Mouse (Mus musculus): ENCODE results near the gene Actl6a.
"Not testable (repeated sequence)": the region's sequence is repeated elsewhere in the genome, so short reads cannot be mapped to it uniquely, and the experiment has no call there.

The Actl6a gene

GRCm38 (mm10) chr3:32705647-32706348, at the start of gene Actl6a:
Actl6a (plus strand) TSS chr3:32706298.
- not testable (repeated sequence) for DNase-seq (ENCODE audit: extremely low spot score, low spot score)

GRCm38 (mm10) chr3:32656398-32656994, 49.6 kb upstream of the Actl6a start:
- DNase-seq (ENCODE audit: extremely low spot score, low spot score) = no peak

GRCm38 (mm10) chr3:32658401-32658800, 47.7 kb upstream of the Actl6a start:
- no peak for DNase-seq (ENCODE audit: extremely low spot score, low spot score)

- no peak for DNase-seq (ENCODE audit: extremely low spot score, low spot score)
Measured at GRCm38 (mm10) chr3:32658821-32659220, 47.3 kb upstream of the Actl6a start.

- no peak for DNase-seq (ENCODE audit: extremely low spot score, low spot score)
Measured at GRCm38 (mm10) chr3:32659506-32659905, 46.6 kb upstream of the Actl6a start.

- no peak for DNase-seq (ENCODE audit: extremely low spot score, low spot score)
Measured at GRCm38 (mm10) chr3:32660276-32660675, 45.8 kb upstream of the Actl6a start.

GRCm38 (mm10) chr3:32660831-32661555, 45.1 kb upstream of the Actl6a start:
- no peak for DNase-seq (ENCODE audit: extremely low spot score, low spot score)

- DNase-seq (ENCODE audit: extremely low spot score, low spot score) = no peak
Measured at GRCm38 (mm10) chr3:32661556-32661930, 44.6 kb upstream of the Actl6a start.

GRCm38 (mm10) chr3:32668256-32668959, 37.7 kb upstream of the Actl6a start:
- no peak for DNase-seq (ENCODE audit: extremely low spot score, low spot score)

GRCm38 (mm10) chr3:32669211-32669610, 36.9 kb upstream of the Actl6a start:
- no peak for DNase-seq (ENCODE audit: extremely low spot score, low spot score)

- DNase-seq (ENCODE audit: extremely low spot score, low spot score) = no peak
Measured at GRCm38 (mm10) chr3:32670196-32670595, 35.9 kb upstream of the Actl6a start.

GRCm38 (mm10) chr3:32673151-32673550, 32.9 kb upstream of the Actl6a start:
- no peak for DNase-seq (ENCODE audit: extremely low spot score, low spot score)

- DNase-seq (ENCODE audit: extremely low spot score, low spot score) = no peak
Measured at GRCm38 (mm10) chr3:32676393-32676792, 29.7 kb upstream of the Actl6a start.

- DNase-seq (ENCODE audit: extremely low spot score, low spot score) = no peak
Measured at GRCm38 (mm10) chr3:32682910-32683531, 23.1 kb upstream of the Actl6a start.

- DNase-seq (ENCODE audit: extremely low spot score, low spot score) = no peak
Measured at GRCm38 (mm10) chr3:32684631-32685030, 21.5 kb upstream of the Actl6a start.

GRCm38 (mm10) chr3:32686537-32686936, 19.6 kb upstream of the Actl6a start:
- DNase-seq (ENCODE audit: extremely low spot score, low spot score) = no peak

- no peak for DNase-seq (ENCODE audit: extremely low spot score, low spot score)
Measured at GRCm38 (mm10) chr3:32687156-32687555, 18.9 kb upstream of the Actl6a start.

GRCm38 (mm10) chr3:32689567-32689999, 16.5 kb upstream of the Actl6a start:
- DNase-seq (ENCODE audit: extremely low spot score, low spot score) = no peak

GRCm38 (mm10) chr3:32690008-32690407, 16.1 kb upstream of the Actl6a start:
- no peak for DNase-seq (ENCODE audit: extremely low spot score, low spot score)

- no peak for DNase-seq (ENCODE audit: extremely low spot score, low spot score)
Measured at GRCm38 (mm10) chr3:32690901-32691300, 15.2 kb upstream of the Actl6a start.

- no peak for DNase-seq (ENCODE audit: extremely low spot score, low spot score)
Measured at GRCm38 (mm10) chr3:32691841-32692240, 14.3 kb upstream of the Actl6a start.

Data from neural tube, embryonic 10.5 days (tissue).